Mouse (Mus musculus) kidney, postnatal 4 days (tissue): ENCODE data around the gene Trim25.
"Not testable (repeated sequence)": the region's sequence is repeated elsewhere in the genome, so short reads cannot be mapped to it uniquely, and the experiment has no call there.

Experiments
- DNase-seq, 2 experiments: peaks; one replicate each; pipeline ENCODE4 v3.0.0; 2021; ENCODE audit warnings: mixed read lengths in 2 of 2

Gene Trim25

DNA sequence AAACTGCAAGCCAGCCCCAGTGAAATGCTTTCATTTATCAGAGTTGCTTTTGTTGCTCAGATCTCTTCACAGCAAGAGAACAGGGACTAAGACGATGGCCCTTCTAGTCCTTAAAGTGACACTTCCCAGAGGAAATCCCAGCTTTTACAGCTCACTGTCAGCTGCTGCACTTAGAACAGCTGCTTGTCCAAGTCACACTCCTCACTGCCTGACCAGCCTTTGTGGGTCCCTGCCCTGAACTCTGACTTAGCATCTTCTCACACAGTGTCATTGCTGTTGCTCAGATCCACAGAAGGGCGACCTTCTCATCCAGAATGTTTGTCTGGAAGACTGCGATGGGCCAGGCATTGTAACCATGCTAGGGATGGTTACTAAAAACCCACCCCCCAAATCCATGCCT is 26.4 kb downstream of the Trim25 start:
- peak in 1 of 2 experiments; percentile 23 for DNase-seq

DNA sequence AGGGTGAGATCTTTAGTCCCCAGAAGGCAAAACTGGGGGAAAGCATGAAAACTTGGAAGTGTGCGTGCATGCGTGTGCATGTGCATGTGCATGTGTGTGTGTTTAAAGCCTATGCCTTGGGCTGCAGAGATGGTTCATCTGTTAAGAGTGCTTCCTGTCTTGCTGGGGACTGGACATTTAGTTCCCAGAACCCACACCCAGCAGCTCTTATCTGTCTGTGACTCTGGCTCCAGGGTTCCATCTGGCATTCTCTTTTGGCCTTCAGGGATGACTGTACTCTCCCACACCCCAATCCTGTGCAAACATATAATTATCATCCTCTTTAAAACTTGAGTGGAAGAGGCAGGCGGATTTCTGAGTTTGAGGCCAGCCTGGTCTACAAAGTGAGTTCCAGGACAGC is 26.9 kb downstream of the Trim25 start:
- DNase-seq, result no peak

DNA sequence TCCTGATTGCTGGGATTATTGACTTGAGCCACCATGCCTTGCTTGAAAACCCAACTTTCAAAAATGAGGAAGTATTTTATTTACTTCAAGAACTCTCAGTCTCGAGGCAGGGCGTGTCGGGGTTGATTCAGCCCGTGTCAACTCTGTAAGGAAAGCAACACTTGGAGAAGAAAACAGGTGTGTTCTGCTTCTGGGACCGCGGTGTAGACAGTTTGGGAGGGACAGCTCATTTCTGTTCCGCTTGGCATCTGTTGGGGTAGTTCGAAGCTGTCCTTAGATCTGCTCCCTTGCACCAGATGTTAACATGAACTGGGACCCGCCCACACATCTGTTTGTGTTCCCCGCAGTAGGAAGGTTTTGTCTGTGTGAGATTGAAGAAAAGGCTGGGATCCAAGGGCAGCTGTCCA is 28.8 kb downstream of the Trim25 start:
- peak in 1 of 2 experiments; percentile 24 for DNase-seq

DNA sequence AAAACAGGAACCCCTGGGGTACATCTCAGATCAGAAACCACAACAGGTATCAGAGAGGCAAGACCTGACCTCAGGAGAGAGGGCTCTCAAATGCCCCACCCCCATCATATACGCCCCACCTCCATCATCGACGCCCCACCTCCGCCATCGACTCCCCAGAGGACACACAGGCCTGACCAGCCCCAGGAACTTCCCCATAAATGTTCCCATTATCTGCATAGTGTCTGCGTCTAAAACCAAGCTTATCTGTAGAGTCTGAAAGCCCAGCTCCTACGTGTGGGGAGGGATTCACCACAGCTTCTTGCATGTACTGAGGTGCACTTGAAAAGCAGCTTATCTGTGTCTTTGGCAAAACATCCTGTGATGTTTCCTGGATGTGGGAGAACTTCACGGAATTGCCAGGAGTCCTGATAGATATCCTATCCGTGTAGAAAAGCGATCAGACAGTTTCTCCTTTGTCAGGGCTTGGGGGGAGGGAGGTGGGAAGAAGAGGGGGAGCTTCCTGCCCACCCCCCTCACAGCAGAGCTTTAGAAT is 29.8 kb downstream of the Trim25 start:
- peak in 1 of 2 experiments; percentile 20 for DNase-seq

DNA sequence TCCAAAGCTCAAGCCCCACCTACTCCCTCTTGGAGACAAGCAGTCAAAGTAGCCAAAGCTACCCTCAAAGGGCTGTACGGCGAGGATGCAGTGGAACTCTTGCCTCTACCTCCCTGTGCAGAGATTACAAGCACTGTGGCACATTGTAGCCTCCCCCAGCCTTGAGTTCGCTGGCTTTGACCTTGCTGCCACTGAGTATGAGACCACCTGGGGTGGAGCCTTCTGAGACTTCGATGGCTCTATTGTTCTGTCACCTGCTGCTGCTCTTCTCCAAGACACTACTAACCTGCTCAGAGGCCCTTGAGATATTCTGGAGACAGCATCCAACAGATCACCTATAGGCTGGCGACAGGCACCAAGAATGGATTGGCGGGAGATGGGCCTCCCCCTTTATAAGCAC is 31.4 kb downstream of the Trim25 start:
- DNase-seq, result no peak

DNA sequence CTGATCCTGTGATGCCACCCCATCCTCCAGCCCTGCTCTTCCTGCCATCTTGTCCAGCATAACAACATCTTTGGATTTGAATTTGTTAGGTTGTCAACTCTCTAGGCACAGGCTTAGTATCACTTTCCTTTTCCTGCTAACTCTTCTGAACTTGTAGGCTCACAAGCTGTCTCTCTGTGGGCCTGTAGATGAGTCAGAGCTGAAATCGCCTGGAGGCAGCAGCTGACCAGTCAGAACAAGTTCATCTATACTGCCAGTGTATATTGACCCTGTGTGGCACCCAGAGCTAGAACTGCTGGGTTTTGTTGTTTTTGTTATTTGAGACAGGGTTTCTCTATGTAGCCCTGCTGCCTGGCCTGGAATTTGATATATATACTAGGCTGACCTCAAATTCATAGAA is 32.0 kb downstream of the Trim25 start:
- no peak for DNase-seq

DNA sequence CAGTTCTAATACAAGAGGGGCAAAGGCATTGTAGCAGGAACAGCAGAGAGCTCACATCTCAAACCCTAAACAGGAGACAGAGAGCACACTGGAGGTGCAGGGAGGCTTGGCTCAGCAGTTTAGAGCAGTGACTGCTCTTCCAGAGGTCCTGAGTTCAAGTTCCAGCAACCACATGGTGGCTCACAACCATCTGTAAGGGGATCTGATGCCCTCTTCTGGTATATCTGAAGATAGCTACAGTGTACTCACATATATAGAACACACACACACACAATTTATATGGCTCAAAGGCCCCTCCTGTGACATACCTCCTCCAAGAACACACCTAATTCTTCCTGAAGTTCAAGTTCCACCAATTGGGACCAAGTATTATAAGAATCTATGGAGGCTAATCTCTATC is 35.4 kb downstream of the Trim25 start:
- DNase-seq, result no peak

DNA sequence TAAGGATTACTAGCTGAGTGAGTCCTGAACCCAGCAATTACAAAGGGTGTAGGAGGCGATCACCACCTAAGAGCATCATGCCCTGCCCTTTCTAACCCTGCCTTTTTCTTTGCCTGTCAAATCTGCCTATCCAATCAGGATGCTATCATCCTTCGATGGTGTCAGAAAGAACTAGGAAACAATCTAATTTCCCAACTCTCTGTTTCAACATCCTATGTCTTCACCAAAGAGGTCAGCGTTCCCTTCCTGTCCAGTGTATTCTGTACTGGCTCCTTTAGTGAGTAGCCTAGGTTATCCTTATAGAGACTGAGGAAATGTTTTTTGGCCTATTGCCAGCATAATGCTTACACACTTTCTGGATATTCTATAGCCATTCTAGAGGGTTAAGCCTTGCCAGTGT is 36.4 kb downstream of the Trim25 start:
- DNase-seq, result no peak

DNA sequence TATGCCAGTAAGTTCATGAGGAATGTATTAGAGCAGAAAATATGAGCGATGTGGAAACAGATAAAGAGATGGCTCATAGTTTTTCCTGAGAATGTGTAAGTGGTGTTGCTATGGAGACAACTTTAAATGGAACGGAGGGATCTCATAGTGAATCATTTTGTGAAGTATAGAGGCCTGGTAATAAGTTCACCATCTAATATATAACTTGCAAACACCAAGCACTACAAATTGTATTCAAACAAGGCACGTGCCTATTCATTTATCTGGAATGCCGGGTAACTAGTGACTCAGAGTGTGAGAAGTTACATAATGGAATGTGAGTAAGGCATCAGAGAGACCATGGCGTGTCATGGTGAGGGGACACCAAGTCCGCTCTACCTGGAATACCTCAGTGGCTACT is 39.3 kb downstream of the Trim25 start:
- no peak for DNase-seq

DNA sequence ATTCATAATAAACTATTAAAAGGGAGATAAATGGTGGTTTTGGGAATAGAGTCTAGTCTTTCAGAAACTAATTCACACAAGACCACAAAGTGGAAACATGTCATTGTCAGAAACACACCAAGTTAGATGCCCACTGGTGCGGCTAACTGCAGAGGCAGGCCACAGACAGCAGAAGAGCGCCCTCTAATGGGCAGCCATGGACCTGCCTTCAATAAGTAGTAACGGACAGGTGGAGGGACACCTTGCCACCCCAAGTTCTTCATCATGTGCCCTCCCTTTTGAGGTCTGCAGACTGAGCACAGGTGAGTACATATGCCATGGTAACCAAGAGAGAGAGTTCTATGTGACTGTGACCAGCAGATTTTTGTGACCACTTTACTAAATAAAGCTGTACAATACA is 40.1 kb downstream of the Trim25 start:
- DNase-seq, result peak; percentile 75 to 83

DNA sequence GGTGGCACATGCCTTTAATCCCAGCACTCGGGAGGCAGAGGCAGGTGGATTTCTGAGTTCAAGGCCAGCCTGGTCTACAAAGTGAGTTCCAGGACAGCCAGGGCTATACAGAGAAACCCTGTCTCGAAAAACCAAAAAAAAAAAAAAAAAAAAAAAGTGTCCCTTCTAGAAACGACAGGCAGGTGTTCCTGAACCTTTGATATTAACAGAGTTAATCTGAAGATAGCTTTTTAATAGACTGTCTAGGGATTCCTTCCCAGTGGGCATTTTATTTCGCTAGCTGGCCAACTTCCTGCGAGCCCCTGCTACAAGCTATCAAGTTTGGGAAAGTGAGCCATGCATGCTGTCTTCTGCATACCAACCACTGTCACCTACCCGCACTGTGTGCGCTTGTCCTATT is 41.9 kb downstream of the Trim25 start:
- not testable (repeated sequence) for DNase-seq

DNA sequence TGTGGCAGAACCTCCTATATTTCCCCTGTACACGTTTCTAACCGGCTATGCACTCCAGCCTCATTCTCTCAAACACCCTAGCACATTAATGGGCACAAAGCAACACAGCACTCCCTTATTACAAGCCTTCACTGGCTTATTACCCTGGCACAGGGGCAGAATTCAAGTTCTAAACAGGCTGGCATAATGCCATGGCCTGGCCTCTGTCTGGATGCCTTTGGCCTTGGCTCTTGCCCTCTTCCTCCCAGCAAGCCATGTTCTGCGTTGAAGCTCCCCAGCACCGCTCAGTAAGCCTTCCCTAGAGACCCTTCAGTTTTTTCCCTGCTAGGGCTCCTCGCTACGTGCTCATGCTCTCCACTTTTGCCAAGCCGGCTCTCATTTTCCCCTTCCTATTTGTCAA is 43.9 kb downstream of the Trim25 start:
- no peak for DNase-seq

DNA sequence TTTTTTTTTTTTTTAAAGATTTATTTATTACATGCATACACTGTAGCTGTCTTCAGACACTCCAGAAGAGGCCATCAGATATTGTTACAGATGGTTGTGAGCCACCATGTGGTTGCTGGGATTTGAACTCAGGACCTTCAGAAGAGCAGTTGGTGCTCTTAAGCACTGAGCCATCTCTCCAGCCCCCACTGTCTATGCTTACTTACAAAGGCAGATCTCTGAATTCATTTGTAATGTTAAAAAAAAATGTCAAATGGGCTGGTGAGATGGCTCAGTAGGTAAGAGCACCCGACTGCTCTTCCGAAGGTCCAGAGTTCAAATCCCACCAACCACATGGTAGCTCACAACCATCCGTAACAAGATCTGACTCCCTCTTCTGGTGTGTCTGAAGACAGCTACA is 46.3 kb downstream of the Trim25 start:
- DNase-seq, result not testable (repeated sequence)

DNA sequence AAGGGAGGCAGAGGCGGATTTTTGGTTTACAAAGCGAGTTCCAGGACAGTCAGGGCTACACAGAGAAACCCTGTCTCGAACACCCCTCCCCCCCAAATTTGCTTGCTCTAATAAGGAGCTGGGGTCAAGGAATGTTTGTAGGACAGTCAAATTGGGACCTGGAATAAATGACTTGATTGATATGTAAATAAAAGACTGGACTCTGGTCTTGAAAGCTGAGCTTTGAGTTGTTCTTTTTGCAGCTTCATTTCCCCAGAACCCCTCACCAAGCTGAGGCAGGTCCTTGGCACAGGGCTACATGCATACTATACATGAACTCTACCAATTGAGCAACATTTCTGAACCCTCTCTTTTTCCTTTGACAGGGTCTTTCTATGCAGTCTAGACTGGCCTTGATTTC is 46.8 kb downstream of the Trim25 start:
- no peak for DNase-seq

DNA sequence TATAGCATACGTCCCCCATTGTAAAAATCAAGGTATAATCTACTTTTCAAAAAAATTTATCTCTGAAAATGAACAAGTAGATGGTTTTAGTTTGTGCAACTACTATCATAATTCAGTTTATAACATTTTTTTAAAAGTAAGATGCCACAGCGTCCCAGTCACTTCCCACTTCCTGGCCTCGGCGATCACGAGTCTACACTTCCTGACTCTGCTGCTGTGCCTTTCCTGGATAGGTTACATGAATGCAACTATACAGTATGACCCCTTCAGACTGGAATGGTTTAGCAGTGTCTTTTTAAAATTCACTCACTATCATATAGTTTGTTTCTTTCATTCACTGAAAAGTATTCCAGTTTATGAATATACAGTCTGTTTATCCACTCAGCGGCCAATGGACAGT is 52.6 kb downstream of the Trim25 start:
- no peak for DNase-seq

DNA sequence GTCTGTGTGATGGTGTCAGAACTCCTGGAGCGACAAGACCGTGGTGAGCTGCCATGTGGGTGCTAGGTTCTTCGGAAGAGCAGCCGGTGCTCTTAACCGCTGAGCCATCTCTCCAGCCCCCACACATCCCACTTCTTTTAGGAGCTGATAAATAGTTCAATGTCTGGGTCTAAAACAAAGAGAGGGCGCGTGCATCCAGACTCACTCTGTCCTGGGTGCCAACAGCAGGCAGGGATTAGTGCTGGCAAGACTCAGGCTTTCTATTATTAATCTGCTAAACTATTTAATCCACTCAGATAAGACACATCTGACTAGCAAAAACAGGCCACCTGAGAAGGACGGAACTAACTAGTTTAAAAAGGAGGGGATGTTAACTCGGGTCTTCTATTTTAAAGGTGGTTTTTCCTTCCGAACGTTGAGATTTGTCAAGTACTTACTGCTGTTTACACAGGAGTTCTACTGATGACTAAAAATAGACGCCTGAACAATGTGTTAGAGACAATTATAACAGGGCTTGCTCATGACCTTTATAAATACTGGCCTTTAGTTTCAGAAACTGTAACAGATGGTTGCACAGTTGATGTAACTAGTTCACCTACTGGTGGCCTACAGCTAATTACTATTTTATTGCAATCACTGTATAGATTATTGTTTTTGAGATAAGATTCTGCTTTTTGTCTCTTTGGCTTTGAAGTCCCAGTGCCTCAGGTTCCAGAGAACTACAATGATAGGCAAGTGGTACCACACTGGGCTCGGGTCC is 56.9 kb downstream of the Trim25 start:
- DNase-seq, result no peak

DNA sequence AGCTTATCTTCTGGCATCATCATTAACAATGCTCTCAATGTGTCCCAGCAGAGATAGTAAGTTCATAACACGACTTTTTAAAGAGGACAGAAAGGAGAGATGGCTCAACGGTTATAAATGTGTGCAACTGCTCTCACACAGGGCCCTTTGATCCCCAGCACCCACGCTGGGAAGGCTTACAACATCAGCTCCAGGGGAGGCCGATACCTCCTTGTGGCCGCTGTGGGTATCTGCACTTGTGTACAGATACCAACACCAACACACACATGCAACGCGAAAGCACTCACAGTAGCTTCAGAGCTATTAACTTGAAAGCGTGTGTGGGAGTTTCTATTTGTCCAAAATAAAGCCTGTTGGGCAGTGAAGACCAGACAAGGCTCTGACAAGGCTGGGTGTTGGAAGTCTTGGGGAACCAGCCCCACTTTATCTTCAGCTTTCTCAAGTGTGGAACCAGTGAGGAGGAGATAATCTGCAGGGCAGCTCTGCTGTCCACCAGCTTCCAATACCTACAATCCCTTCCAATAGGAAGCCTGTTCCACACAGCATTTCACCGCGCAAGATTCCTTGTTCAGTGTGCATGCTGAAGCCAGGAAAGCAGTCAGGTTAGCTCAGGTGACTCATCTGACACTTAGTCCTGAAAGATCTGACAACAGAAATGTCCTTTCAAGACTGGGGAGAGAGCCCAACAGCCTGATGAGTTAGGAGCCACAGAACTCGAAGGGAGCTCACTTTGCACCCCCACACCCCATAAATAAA is 59.5 kb downstream of the Trim25 start:
- DNase-seq, result peak; percentile 41 to 56

DNA sequence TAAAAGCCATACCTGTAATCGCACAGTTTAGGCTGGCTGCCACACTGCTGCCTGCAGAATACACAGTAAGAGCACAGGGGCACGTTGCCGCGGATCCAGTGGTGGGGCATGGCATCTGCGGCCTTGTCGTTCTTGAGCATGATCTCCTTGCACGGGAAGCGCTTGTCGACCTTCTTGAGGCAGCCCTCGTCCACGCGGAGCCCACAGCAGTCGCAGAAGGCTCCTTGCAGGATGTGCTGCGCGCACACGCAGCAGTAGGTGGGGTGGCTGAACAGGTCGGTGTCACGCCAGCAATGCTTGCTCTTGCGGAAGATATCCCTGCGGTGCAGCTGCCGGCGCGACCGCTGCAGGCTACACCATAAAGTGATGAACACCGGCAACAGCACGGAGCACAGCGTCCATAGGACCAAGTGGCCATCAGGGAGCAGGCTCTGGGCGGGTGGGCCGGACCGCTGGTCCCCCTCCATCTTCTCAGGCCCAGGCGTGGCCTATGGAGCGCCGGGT is 60.8 kb downstream of the Trim25 start:
- no peak for DNase-seq

DNA sequence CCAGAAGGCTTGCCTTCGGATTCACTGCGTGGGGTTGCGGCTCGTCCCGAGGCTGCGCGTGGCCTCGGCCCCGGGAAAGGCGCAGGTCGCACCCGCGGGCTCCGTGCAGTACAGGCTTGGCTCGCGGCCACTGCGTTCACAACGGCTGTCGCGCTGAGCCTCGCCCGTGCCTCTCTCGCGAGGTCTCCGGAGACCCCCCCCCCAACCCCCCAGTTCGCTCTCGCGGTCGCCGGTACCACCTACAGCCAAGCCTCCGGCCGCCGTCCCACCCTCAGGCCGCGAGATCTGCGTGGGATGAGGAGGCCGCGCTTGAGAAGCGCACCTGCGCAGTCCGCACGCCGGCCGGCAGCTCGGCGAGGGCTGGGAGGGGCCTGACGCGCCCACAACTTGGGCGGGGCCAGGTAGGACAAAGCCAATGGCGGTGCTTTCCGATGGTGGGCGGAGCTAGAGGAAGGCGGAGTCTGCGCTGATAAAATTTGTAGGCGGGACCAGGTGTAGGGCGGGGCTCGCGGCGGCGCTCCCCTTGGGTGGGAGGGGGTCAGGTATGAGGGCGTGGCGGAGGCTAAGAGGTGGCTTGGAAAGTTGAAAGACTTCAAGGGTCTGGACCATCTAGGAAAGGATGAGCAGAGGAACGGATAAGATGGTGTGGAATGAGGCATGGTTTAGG is 61.4 kb downstream of the Trim25 start:
- DNase-seq, result peak; percentile 95 to 98

DNA sequence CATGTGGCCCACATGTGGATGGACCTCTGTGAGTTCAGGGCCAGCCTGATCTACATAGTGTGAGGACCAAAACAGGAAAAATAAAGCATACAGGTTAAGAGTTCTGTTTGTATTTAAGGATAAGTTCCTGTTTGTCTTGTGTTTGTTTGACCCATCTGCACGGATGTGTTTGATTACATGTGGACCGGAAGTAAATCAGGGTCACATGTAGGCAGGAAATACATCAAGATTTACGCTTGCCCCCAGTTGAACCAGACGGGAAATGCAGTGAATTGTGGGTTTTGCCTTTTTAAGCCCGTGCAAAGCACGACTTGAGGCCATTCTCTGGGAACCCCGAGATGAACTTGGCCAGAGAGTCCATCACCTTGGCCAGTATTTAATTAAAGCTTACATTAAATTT is 62.2 kb downstream of the Trim25 start:
- DNase-seq, result no peak

DNA sequence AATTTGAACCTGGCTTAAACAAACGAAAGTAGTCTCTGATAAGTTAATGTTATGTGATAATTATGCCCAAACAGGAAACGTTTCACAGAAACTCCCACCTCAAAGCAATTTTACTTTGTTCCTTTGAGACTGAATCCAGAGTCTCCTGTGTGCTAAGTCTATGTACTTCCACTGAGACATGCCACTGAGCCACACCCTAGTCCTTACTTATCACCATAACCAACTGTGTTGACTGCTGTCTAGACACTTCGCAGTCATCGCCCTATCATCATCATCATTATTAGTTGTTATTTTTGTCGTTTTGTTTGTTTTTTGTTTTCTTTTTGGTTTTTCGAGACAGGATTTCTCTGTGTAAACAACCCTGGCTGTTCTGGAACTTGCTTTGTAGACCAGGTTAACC is 65.1 kb downstream of the Trim25 start:
- DNase-seq, result no peak

DNA sequence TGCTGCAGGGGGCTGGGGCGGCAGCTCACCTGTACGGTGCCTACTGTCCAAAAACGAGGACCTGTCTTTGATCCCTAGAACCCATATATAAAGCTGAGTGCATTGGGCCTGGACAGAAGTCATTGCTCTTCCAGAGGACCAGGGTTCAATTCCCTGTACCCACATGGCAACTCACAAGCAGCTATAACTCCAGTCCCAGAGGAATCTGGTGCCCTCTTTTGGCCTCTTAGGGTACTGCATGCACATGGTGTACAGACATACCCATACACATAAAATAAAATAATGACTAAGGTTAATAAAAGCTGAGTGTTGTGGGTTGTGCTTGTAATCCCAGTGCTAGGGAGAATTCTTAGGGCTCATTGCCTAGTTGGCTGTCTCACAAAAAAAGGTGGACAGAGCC is 66.1 kb downstream of the Trim25 start:
- DNase-seq, result peak in 1 of 2 experiments; percentile 42

DNA sequence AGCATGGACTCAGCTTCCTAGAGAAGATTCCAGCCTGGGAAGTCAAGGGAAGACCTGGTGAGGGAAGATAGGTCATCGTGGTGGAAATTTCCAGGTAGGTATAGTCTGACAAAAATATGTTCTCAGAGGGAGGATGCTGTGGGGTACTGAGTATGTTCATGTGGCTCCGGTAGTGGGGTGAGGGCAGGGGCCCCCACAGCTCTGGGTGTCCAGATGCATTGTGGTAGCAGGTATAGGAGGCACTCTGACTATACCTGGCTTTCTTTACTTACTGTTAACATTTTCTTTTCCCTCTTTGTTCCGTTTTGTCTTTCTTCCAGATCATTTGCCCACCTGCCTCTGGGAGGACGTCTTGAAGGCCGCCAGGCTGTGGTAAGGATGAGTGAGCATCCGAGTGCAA is 67.0 kb downstream of the Trim25 start:
- no peak for DNase-seq
